Mouse (Mus musculus) heart, adult 2 months (tissue): ENCODE measurements around the gene Phb2.

Experiments used
- CTCF ChIP-seq: fragments of 200-600 bp; IDR thresholded peaks from 2 replicates; pipeline ENCODE4 v1.8.1; 2022; ENCODE audit warnings: antibody characterized with exemption, mild to moderate bottlenecking, moderate library complexity
- EP300 ChIP-seq: fragments of 200-500 bp; IDR thresholded peaks from 2 replicates; pipeline ENCODE4 v1.6.1; 2011; ENCODE audit warnings: low read depth, low read length, control low read depth; ENCODE audit not compliant: insufficient read depth
- POLR2A ChIP-seq: fragments of 200-500 bp; IDR thresholded peaks from 2 replicates; pipeline ENCODE4 v1.6.1; 2011; ENCODE audit warnings: mild to moderate bottlenecking, low read depth, low read length, control low read depth; ENCODE audit not compliant: insufficient read depth

GRCm38 (mm10) chr6:124679486-124679885 lies 32.6 kb upstream of the Phb2 start:
- TF ChIP-seq CTCF = no peak
- TF ChIP-seq POLR2A = no peak
- no peak for TF ChIP-seq EP300
